Comparison of ENCODE assay signal across 25 mouse cellular contexts in genomic region chr3:40512936-40513829, GRCm38 (mm10). TPM values are rescaled to one million over a fixed set of nuclear protein-coding genes. Genes with fewer than 3 reads are reported as not detected.
DNase-seq lines count a peak whose midpoint lies in the region; ATAC-seq and TF ChIP-seq lines count a peak whose summit lies in the region.
"Had no signal": no experiment of that assay in that cellular context is flagged by ENCODE, and none has a peak within 500 bp of the region (broad histone marks: within the 10 kb centered on the region; RNA-seq: fewer than 3 reads in every experiment).

No protein-coding gene starts in this region.

- peak; percentile 76 for ATAC-seq in lung, embryonic 14.5 days (ENCODE audit: insufficient read depth)
- ATAC-seq: forebrain, embryonic 13.5 days; intestine, postnatal 0 days had no signal

- H3K9ac ChIP-seq in lung, embryonic 14.5 days = no peak overlapping the region
- H3K9ac ChIP-seq: forebrain, embryonic 13.5 days; heart, embryonic 13.5 days; hindbrain, embryonic 14.5 days; liver, embryonic 13.5 days; neural tube, embryonic 12.5 days had no signal

- no peak for TF ChIP-seq CTCF in lung, embryonic 14.5 days (IDR thresholded peaks at IDR 0.05; ENCODE audit: low read depth)
- no peak for TF ChIP-seq CTCF in lung, adult 2 months (IDR thresholded peaks at IDR 0.05; ENCODE audit: insufficient read depth, low read length)

- H3K27me3 ChIP-seq in lung, embryonic 14.5 days (ENCODE audit: insufficient read depth, low read length) = no peaks in the 10 kb centered on the region
- H3K27me3 ChIP-seq: forebrain, embryonic 13.5 days; heart, embryonic 13.5 days; liver, embryonic 13.5 days; neural tube, embryonic 12.5 days had no signal

- no peak for TF ChIP-seq POLR2A in lung, adult 2 months (IDR thresholded peaks at IDR 0.05; ENCODE audit: borderline replicate concordance, extremely low read depth, low read depth, low read length)

- peaks cover 4% of the 10 kb centered on the region; the same call in 1 of the 2 replicates for H3K4me1 ChIP-seq in lung, embryonic 14.5 days (ENCODE audit: insufficient read depth)
- no peaks in the 10 kb centered on the region for H3K4me1 ChIP-seq in lung, adult 2 months (ENCODE audit: control insufficient read depth, insufficient read depth, low read length)
- H3K4me1 ChIP-seq: forebrain, embryonic 13.5 days; liver, embryonic 13.5 days; neural tube, embryonic 12.5 days had no signal

- no peaks in the 10 kb centered on the region for H3K36me3 ChIP-seq in lung, embryonic 14.5 days (ENCODE audit: insufficient read depth)
- H3K36me3 ChIP-seq: heart, embryonic 13.5 days; liver, embryonic 13.5 days; neural tube, embryonic 12.5 days had no signal

- peak; percentile 9 for DNase-seq in gastrocnemius, postnatal 14 days
- no peak for DNase-seq in gastrocnemius, postnatal 36 days
- DNase-seq in lung, embryonic 14.5 days = peak; percentile 85
- no peak for DNase-seq in lung, adult 2 months
- DNase-seq in Muller cell, postnatal 12 days (ENCODE audit: inconsistent ontology term) = peak; percentile 27
- peak; percentile 63 for DNase-seq in lung, postnatal 10 days
- no peak for DNase-seq in urinary bladder, postnatal 14 days (ENCODE audit: low spot score)
- no peak for DNase-seq in testis, postnatal 10 days (ENCODE audit: low spot score)
- DNase-seq: adrenal gland, postnatal 14 days; cerebellum, adult 11 months; cerebellum, postnatal 25 days; gastrocnemius, postnatal 25 days; heart, adult 2 months; heart, postnatal 10 days; kidney, postnatal 14 days; layer of hippocampus, adult 9-11 months; liver, embryonic 13.5 days; midbrain, embryonic 14.5 days had no signal

- H3K9me3 ChIP-seq in lung, embryonic 14.5 days (ENCODE audit: low read depth, low read length) = no peaks in the 10 kb centered on the region
- H3K9me3 ChIP-seq: forebrain, embryonic 13.5 days; heart, embryonic 13.5 days; liver, embryonic 13.5 days; neural tube, embryonic 12.5 days had no signal

- intact Hi-C loops in gastrocnemius, postnatal 14 days (cut with DNase I; ENCODE audit: low total_unique reads) = no loop called here
- intact Hi-C loops in gastrocnemius, postnatal 36 days (cut with DNase I) = no loop called here

- no peak overlapping the region for H3K4me3 ChIP-seq in lung, embryonic 14.5 days (ENCODE audit: low read depth, low read length)
- H3K4me3 ChIP-seq in lung, adult 2 months (replicated peaks; ENCODE audit: extremely low read depth, low read depth, low read length) = no peak overlapping the region
- H3K4me3 ChIP-seq: forebrain, embryonic 13.5 days; heart, adult 2 months; heart, embryonic 13.5 days; liver, embryonic 13.5 days; myocyte; neural tube, embryonic 12.5 days had no signal

- 43% methylated on average over 12 of the region's 13 CpGs for WGBS in lung, embryonic 14.5 days
- WGBS in lung, adult 2 months = 62% methylated on average over 13 of the region's 13 CpGs

- no peak overlapping the region for H3K4me2 ChIP-seq in lung, embryonic 14.5 days
- H3K4me2 ChIP-seq: forebrain, embryonic 13.5 days; heart, embryonic 13.5 days; hindbrain, embryonic 14.5 days; liver, embryonic 13.5 days; neural tube, embryonic 12.5 days had no signal

- peak overlapping the region; percentile 54; the same call in 1 of the 2 replicates for H3K27ac ChIP-seq in lung, embryonic 14.5 days (ENCODE audit: low read depth)
- H3K27ac ChIP-seq: forebrain, embryonic 13.5 days; heart, adult 2 months; heart, embryonic 13.5 days; hindbrain, embryonic 14.5 days; liver, embryonic 13.5 days; macrophage; neural tube, embryonic 12.5 days had no signal

RNA-seq across cellular contexts. Expression of gene Intu, which starts 17.9 kb away (rescaled TPM):
- 1 to 10 TPM in 1 of 2 experiments, under 1 TPM in 1; 0.92 to 1.4 TPM for total RNA-seq in gastrocnemius, postnatal 14 days (2021)
- 1 to 10 TPM; 1.0 to 1.8 TPM for total RNA-seq in gastrocnemius, postnatal 36 days (2021)
- polyA plus RNA-seq in lung, embryonic 14.5 days (2014; fragmentation: Nextera tagmentation; extraction: Ambion mirVana) = 3.7 and 4.1 TPM in 2 replicates
- polyA plus RNA-seq in lung, adult 2 months (2012; rRNA removed) = 3.0 and 4.0 TPM in 2 replicates

Comparison
In these comparisons a context has a peak if more than half of its experiments do, and no peak if none do; other contexts are left out.
1. DNase-seq: peak in gastrocnemius, postnatal 14 days (single experiment), lung, embryonic 14.5 days (single experiment), Muller cell, postnatal 12 days (single experiment) and lung, postnatal 10 days (single experiment); none in gastrocnemius, postnatal 36 days (0 of 2), lung, adult 2 months (single experiment), urinary bladder, postnatal 14 days (single experiment) and testis, postnatal 10 days (single experiment).